Mouse (Mus musculus) layer of hippocampus, adult 6 months (tissue): Measurements from ENCODE around the gene Sphk1. TPM values are rescaled to one million over a fixed set of nuclear protein-coding genes. Genes with fewer than 3 reads are reported as not detected.

ENCODE experiments used
- long read RNA-seq, 2 experiments: library from polyadenylated mRNA; unstranded; transcript quantifications; one replicate each; pipeline ENCODE4 v2.0.0; 2019 to 2020
- polyA plus RNA-seq: library from polyadenylated mRNA; unstranded; fragments of <200 nt; fragmentation: Nextera tagmentation; gene quantifications from 2 replicates; pipeline ENCODE4 v1.2.3, GENCODE M21; 2021

Gene Sphk1
- polyA plus RNA-seq: 0.93 and 3.0 TPM in 2 replicates
- long read RNA-seq, experiment 1, partial matches to known transcripts: 0 of 4 reads
- long read RNA-seq, experiment 1, other reads (novel, unspliced or antisense): 0 of 4 reads
- long read RNA-seq, experiment 2, partial matches to known transcripts: 0 of 13 reads
- long read RNA-seq, experiment 2, other reads (novel, unspliced or antisense): 2 of 13 reads

DNA sequence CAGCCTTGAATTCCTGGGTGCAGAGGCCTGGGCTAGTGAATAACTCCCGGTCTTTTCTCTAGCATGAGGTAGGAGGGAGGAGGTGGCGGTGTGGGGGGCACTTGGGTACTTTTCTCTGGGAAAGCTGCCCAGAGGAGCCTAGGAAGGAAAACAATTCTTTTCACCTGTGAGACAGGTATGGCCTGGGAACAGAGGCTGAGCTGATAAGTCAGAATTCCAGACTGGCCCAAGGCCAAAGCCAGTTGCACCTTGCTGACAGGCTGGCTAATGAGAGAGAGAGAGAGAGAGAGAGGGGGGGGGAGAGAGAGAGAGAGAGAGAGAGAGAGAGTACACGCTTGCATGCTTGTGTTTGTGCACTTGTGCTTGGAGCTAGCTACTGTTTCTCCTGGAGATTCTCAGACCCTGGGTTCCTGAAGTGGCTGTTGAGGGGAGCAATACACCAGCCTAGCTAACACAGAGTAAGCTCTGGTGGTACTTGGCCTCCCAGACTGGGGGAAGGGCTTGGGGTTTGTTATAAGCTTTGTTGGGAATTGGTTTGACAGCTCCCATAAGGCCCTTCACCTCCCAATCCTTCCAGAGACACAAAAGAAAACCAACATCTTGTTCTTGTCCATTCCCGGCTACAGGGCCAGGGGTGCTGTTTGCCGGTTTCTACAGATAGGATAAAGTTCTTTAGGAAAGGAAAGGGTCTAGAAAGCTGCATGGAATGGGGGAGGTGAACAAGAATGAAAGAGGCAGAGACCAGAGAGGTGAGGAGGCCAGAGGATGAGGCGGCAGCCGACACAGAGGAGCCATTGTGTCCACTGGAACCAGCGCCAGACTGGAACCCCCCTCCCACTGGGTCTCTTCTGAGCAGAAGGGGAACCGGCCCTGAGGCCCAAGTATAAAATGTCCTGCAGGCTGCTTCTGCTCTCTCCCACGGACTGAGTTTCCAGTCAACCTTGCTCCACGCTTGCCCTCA, at the start of gene Sphk1:
Gene Sphk1 (plus strand): TSS at position 739 of the 961 bp plus-strand sequence.

GRCm38 (mm10) chr11:116493795-116494252, 36.9 kb upstream of the Sphk1 start, which contains the start of gene Prpsap1:
Prpsap1 (minus strand) TSS chr11:116494202.

GRCm38 (mm10) chr11:116581376-116581814, 50.7 kb downstream of the Sphk1 start, which contains the start of gene Ube2o:
Ube2o (minus strand) TSS chr11:116581447.

Other genes with a start within 250 kb of the Sphk1 start
- gene Galr2, start 250.0 kb upstream of the Sphk1 start, polyA plus RNA-seq: 0.18 and 0.33 TPM in 2 replicates
- gene Exoc7, start 223.7 kb upstream of the Sphk1 start, polyA plus RNA-seq: 45.3 and 58.0 TPM in 2 replicates
- gene Foxj1, start 195.5 kb upstream of the Sphk1 start, polyA plus RNA-seq: 2.8 and 4.0 TPM in 2 replicates
- gene Rnf157, start 117.9 kb upstream of the Sphk1 start, polyA plus RNA-seq: 29.6 and 31.2 TPM in 2 replicates
- 4.3 and 6.8 TPM in 2 replicates for gene Ubald2, start 96.8 kb upstream of the Sphk1 start, polyA plus RNA-seq
- gene Qrich2, start 64.7 kb upstream of the Sphk1 start, polyA plus RNA-seq: 0.18 TPM in 1 of 2 replicates, not detected in the other
- 58.7 and 68.3 TPM in 2 replicates for gene Prpsap1, start 36.7 kb upstream of the Sphk1 start, polyA plus RNA-seq
- gene Ube2o, start 50.5 kb downstream of the Sphk1 start, polyA plus RNA-seq: 13.6 TPM in 2 replicates
- gene Aanat, start 55.5 kb downstream of the Sphk1 start, polyA plus RNA-seq: not detected in 2 replicates
- 0.29 and 0.50 TPM in 2 replicates for gene Rhbdf2, start 96.1 kb downstream of the Sphk1 start, polyA plus RNA-seq
- 7.2 and 22.4 TPM in 2 replicates for gene Prcd, start 122.6 kb downstream of the Sphk1 start, polyA plus RNA-seq
- 27.4 and 28.1 TPM in 2 replicates for gene Cygb, start 123.4 kb downstream of the Sphk1 start, polyA plus RNA-seq
- not detected in 2 replicates for gene St6galnac1, start 244.6 kb downstream of the Sphk1 start, polyA plus RNA-seq